Mouse (Mus musculus) intestine, embryonic 15.5 days (tissue): ENCODE data around the gene Lrrc1. TPM values are rescaled to one million over a fixed set of nuclear protein-coding genes. Genes with fewer than 3 reads are reported as not detected.

Source experiments
- ATAC-seq: fragments of 200-750 bp; cut with Nextera tagmentation; 2 replicates; pipeline ENCODE4 v1.8.0; 2017; ENCODE audit warnings: moderate TSS enrichment, moderate library complexity
- H3K27ac ChIP-seq: fragments of 300-500 bp; sonication (generic); 2 replicates; pipeline ENCODE4 v1.5.1; 2015; ENCODE audit warnings: mild to moderate bottlenecking, inconsistent platforms
- H3K27me3 ChIP-seq: fragments of 300-500 bp; sonication (generic); replicated peaks from 2 replicates; pipeline ENCODE4 v1.6.1; 2015; ENCODE audit warnings: inconsistent platforms
- H3K36me3 ChIP-seq: fragments of 300-500 bp; sonication (generic); 2 replicates; pipeline ENCODE4 v1.6.1; 2015; ENCODE audit warnings: inconsistent platforms
- H3K4me1 ChIP-seq: fragments of 300-500 bp; sonication (generic); replicated peaks from 2 replicates; pipeline ENCODE4 v1.6.1; 2015; ENCODE audit warnings: inconsistent platforms
- H3K4me2 ChIP-seq: fragments of 300-500 bp; sonication (generic); replicated peaks from 2 replicates; pipeline ENCODE4 v1.6.1; 2015; ENCODE audit warnings: mild to moderate bottlenecking, inconsistent platforms
- H3K4me3 ChIP-seq: fragments of 300-500 bp; sonication (generic); replicated peaks from 2 replicates; pipeline ENCODE4 v1.5.1; 2015; ENCODE audit warnings: inconsistent platforms
- H3K9ac ChIP-seq: fragments of 300-500 bp; sonication (generic); 2 replicates; pipeline ENCODE4 v1.6.1; 2015; ENCODE audit warnings: inconsistent platforms
- H3K9me3 ChIP-seq: fragments of 300-500 bp; sonication (generic); 2 replicates; pipeline ENCODE4 v1.6.1; 2016; ENCODE audit warnings: inconsistent platforms
- WGBS: fragments of 180-500 bp; shearing (Covaris S2); methylation state at CpG from one replicate; pipeline ENCODE4 v1.1.7; 2015; 5-methylcytosine and 5-hydroxymethylcytosine counted together
- polyA plus RNA-seq: library from polyadenylated mRNA; unstranded; fragments of >200 nt; fragmentation: Nextera tagmentation; extraction: Ambion mirVana; gene quantifications from 2 replicates; pipeline ENCODE4 v1.2.1, GENCODE M21; 2015

Gene Lrrc1
- polyA plus RNA-seq, 1 experiment from 2014 or later: 14.1 TPM

GRCm38 (mm10) chr9:77513892-77514291, 30.8 kb downstream of the Lrrc1 start:
- H3K4me2 ChIP-seq: no peak overlapping the region
- H3K4me1 ChIP-seq: 0 out of 2 replicates have a peak, but pooled peaks cover 12% of the 10 kb centered on the region
- no peak for ATAC-seq
- no peak overlapping the region for H3K4me3 ChIP-seq
- no peaks in the 10 kb centered on the region for H3K36me3 ChIP-seq
- no peaks in the 10 kb centered on the region for H3K9me3 ChIP-seq
- H3K9ac ChIP-seq: no peak overlapping the region
- no peak overlapping the region for H3K27ac ChIP-seq
- 59% methylated on average over 3 of the region's 3 CpGs for WGBS
- H3K27me3 ChIP-seq: no peaks in the 10 kb centered on the region

GRCm38 (mm10) chr9:77512220-77512619, 32.5 kb downstream of the Lrrc1 start:
- no peak overlapping the region for H3K9ac ChIP-seq
- no peak for ATAC-seq
- no peak overlapping the region for H3K4me2 ChIP-seq
- 43% methylated on average over 6 of the region's 6 CpGs for WGBS
- H3K27me3 ChIP-seq: no peaks in the 10 kb centered on the region
- H3K4me3 ChIP-seq: no peak overlapping the region
- H3K4me1 ChIP-seq: 0 out of 2 replicates have a peak, but pooled peaks cover 4% of the 10 kb centered on the region
- H3K36me3 ChIP-seq: no peaks in the 10 kb centered on the region
- H3K27ac ChIP-seq: no peak overlapping the region
- H3K9me3 ChIP-seq: no peaks in the 10 kb centered on the region

DNA sequence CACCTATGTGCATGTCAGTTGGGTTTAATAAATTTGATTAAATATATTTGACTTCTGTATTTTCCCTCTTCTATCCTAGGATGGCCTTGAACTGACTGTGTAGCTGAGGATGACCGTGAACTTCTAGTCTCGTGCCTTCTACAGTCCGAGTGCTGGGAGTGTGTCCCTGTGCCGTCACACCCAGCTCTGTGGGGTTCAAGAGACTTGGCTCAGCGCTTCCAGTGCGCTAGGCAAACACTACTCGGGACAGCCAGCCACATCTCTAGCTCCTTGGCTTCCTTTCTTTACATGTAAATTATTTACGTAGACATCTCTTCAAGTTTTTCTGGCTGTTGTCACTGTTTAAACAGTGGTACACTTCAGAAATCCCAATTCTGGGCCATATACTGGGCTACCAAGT, 34.1 kb downstream of the Lrrc1 start:
- 49% methylated on average over 8 of the region's 8 CpGs for WGBS
- Histone ChIP-seq H3K9ac (no peak overlapping the region), H3K27ac (no peak overlapping the region), H3K4me1 (0 out of 2 replicates have a peak, but pooled peaks cover 2% of the 10 kb centered on the region), H3K4me2 (no peak overlapping the region), H3K27me3 (no peaks in the 10 kb centered on the region), H3K9me3 (no peaks in the 10 kb centered on the region), H3K36me3 (no peaks in the 10 kb centered on the region), H3K4me3 (no peak overlapping the region)
- ATAC-seq: no peak

DNA sequence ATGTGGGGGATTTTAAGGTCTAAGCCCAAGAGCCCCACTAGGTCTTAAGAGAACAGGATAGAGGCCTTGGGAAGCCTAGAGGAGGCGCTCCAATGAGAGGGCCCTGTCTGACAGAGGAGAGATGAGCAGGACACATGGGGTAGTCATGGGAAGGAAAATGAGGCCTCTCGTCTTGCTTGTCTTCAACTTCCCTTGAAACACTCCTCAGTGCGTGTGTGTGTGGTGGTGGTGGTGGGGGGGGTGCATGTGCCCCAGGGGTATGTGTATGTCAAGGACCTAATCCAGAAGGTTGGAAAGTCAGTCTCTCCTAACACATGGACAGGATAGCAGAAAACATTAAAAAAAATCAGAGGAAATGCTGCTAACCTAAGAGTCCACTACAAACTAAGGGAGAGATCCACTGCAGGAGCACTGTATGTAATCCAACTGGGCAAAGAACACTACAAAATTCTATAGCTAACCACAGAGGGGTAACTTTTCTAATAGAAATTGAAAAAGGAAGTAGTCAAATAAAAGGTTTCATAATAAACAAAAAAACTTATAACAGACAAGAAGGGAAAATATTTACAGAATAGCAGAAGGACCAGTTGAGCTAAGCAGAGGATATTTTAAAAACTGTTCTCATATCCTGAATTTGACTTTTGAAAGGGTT, 36.8 kb downstream of the Lrrc1 start:
- H3K36me3 ChIP-seq: no peaks in the 10 kb centered on the region
- no peaks in the 10 kb centered on the region for H3K9me3 ChIP-seq
- 83% methylated on average over 3 of the region's 3 CpGs for WGBS
- no peak overlapping the region for H3K27ac ChIP-seq
- H3K27me3 ChIP-seq: no peaks in the 10 kb centered on the region
- no peak overlapping the region for H3K9ac ChIP-seq
- no peak overlapping the region for H3K4me2 ChIP-seq
- no peak for ATAC-seq
- H3K4me1 ChIP-seq: 0 out of 2 replicates have a peak, but pooled peaks cover under 1% of the 10 kb centered on the region
- H3K4me3 ChIP-seq: no peak overlapping the region

GRCm38 (mm10) chr9:77502548-77503438, 41.9 kb downstream of the Lrrc1 start:
- Histone ChIP-seq H3K4me2 (no peak overlapping the region), H3K9ac (no peak overlapping the region), H3K9me3 (no peaks in the 10 kb centered on the region), H3K27ac (no peak overlapping the region), H3K27me3 (no peaks in the 10 kb centered on the region), H3K4me3 (no peak overlapping the region), H3K36me3 (no peaks in the 10 kb centered on the region), H3K4me1 (no peaks in the 10 kb centered on the region)
- ATAC-seq: no peak
- 59% methylated on average over 14 of the region's 14 CpGs for WGBS

DNA sequence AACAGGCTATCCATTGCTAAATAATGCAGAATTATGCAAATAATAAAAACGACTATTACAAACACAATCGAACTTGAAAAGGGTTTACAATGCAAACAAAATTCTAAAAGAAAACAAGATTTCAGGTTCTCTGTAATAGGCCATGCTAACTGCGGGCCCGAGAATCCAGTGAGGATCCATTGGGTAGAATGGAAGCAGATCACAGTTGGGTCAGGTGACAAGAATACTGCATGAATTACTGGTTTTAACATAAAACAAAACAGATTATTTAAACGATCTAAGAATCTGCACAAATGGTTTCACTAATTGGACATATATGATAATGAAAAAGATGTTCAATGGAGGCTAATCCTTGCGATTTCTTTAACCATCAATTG, 42.5 kb downstream of the Lrrc1 start:
- no peak for ATAC-seq
- 83% methylated on average over 6 of the region's 6 CpGs for WGBS
- Histone ChIP-seq H3K9me3 (no peaks in the 10 kb centered on the region), H3K4me1 (no peaks in the 10 kb centered on the region), H3K4me3 (no peak overlapping the region), H3K27me3 (no peaks in the 10 kb centered on the region), H3K36me3 (no peaks in the 10 kb centered on the region), H3K4me2 (no peak overlapping the region), H3K27ac (no peak overlapping the region), H3K9ac (no peak overlapping the region)

- Histone ChIP-seq H3K4me3 (no peak overlapping the region), H3K27ac (no peak overlapping the region), H3K4me2 (no peak overlapping the region), H3K9me3 (no peaks in the 10 kb centered on the region), H3K27me3 (no peaks in the 10 kb centered on the region), H3K4me1 (0 out of 2 replicates have a peak, but pooled peaks cover 2% of the 10 kb centered on the region), H3K9ac (no peak overlapping the region), H3K36me3 (no peaks in the 10 kb centered on the region)
- WGBS: 89% methylated on average over 6 of the region's 6 CpGs
- no peak for ATAC-seq
These were observed 45.6 kb downstream of the Lrrc1 start for GRCm38 (mm10) chr9:77499084-77499483.

DNA sequence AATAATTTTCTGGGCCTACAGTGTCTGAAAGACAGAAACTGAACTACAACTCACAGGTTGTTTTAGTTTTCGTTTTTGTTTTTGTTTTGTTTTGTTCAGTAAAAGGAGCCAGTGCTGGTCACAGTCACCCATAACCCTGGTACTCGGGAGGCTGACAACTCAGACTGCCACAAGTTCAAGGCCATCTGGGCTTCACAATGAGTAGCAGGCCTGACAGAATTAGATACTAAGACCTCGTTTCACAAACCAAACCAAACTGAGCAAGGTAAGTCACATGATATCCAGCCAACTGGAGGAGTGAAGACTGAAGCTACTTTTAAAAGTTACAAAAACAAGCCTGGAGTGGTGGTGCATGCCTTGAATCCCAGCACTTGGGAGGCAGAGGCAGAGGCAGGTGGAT, 46.3 kb downstream of the Lrrc1 start:
- WGBS: 68% methylated on average over 3 of the region's 3 CpGs
- Histone ChIP-seq H3K27ac (no peak overlapping the region), H3K9me3 (no peaks in the 10 kb centered on the region), H3K4me1 (0 out of 2 replicates have a peak, but pooled peaks cover 2% of the 10 kb centered on the region), H3K27me3 (no peaks in the 10 kb centered on the region), H3K4me3 (no peak overlapping the region), H3K4me2 (no peak overlapping the region), H3K9ac (no peak overlapping the region), H3K36me3 (no peaks in the 10 kb centered on the region)
- ATAC-seq: no peak

DNA sequence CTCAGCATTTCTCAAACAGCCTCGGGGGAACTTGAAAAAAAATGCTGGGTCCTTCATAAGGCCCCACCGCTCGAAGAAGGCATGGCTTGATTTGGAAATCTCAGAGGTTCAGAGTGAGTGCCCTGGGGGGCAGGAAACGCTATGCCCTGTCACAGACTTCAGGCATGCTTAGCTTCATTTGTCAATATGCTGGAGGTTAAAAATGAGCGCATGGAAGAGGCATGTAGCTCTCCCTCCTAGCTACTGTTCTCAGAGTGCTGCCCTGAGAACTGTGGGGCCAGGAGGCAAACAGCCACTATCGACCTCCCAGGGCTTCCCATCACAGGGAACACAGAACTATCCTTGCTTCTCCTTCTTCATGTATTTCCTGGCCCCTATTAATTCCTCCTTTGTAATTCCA, 47.5 kb downstream of the Lrrc1 start:
- 51% methylated on average over 6 of the region's 6 CpGs for WGBS
- Histone ChIP-seq H3K4me1 (0 out of 2 replicates have a peak, but pooled peaks cover 2% of the 10 kb centered on the region), H3K9me3 (no peaks in the 10 kb centered on the region), H3K4me3 (no peak overlapping the region), H3K27ac (no peak overlapping the region), H3K9ac (no peak overlapping the region), H3K4me2 (no peak overlapping the region), H3K27me3 (no peaks in the 10 kb centered on the region), H3K36me3 (no peaks in the 10 kb centered on the region)
- no peak for ATAC-seq

- H3K27ac ChIP-seq: no peak overlapping the region
- 40% methylated on average over 12 of the region's 12 CpGs for WGBS
These were observed 48.1 kb downstream of the Lrrc1 start for GRCm38 (mm10) chr9:77496540-77497062.

GRCm38 (mm10) chr9:77494307-77494706, 50.4 kb downstream of the Lrrc1 start:
- Histone ChIP-seq H3K9ac (no peak overlapping the region), H3K4me1 (0 out of 2 replicates have a peak, but pooled peaks cover 2% of the 10 kb centered on the region), H3K9me3 (no peaks in the 10 kb centered on the region), H3K4me3 (no peak overlapping the region), H3K27me3 (no peaks in the 10 kb centered on the region), H3K36me3 (no peaks in the 10 kb centered on the region), H3K4me2 (no peak overlapping the region), H3K27ac (no peak overlapping the region)
- ATAC-seq: no peak
- 86% methylated on average over 7 of the region's 7 CpGs for WGBS

More at GRCm38 (mm10) chr9:77496540-77497062, 48.1 kb downstream of the Lrrc1 start:
- H3K9me3 ChIP-seq: no peaks in the 10 kb centered on the region
- no peaks in the 10 kb centered on the region for H3K36me3 ChIP-seq
- H3K4me3 ChIP-seq: no peak overlapping the region
- H3K4me1 ChIP-seq: 0 out of 2 replicates have a peak, but pooled peaks cover 2% of the 10 kb centered on the region
- H3K4me2 ChIP-seq: no peak overlapping the region
- no peak for ATAC-seq
- H3K27me3 ChIP-seq: no peaks in the 10 kb centered on the region
- H3K9ac ChIP-seq: no peak overlapping the region

- WGBS: 87% methylated on average over 11 of the region's 11 CpGs
- Histone ChIP-seq H3K4me1 (no peaks in the 10 kb centered on the region), H3K9me3 (no peaks in the 10 kb centered on the region), H3K4me2 (no peak overlapping the region), H3K27ac (no peak overlapping the region), H3K9ac (no peak overlapping the region), H3K36me3 (no peaks in the 10 kb centered on the region), H3K27me3 (no peaks in the 10 kb centered on the region), H3K4me3 (no peak overlapping the region)
- no peak for ATAC-seq
These were observed 56.1 kb downstream of the Lrrc1 start for GRCm38 (mm10) chr9:77488611-77489010.
